Mouse (Mus musculus) heart, adult 11 months (tissue): ENCODE data around the gene Sugp2.

ENCODE experiments used
- DNase-seq: peaks from one replicate; pipeline ENCODE4 v3.0.0; 2022

Gene Sugp2

DNA sequence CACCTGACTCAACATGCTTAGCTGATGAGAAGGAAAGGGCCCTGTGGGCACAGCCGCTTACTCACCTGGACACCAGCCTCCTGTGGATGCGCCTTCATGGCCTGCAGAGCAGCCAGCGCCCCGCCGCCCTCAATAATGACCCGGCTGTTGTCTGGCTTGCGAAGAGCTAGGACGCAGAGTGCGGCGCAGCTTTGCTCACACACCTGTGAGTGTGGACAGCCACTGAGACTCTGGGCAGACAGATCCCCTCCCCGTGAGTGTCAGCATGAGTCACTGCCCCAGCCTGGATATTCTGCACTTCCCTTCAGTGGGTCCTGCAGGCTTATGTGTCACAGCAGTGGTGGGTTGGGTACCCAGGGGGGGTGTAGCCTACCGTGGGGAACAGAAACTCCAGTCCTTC is 12.0 kb upstream of the Sugp2 start:
- DNase-seq = peak; percentile 91

DNA sequence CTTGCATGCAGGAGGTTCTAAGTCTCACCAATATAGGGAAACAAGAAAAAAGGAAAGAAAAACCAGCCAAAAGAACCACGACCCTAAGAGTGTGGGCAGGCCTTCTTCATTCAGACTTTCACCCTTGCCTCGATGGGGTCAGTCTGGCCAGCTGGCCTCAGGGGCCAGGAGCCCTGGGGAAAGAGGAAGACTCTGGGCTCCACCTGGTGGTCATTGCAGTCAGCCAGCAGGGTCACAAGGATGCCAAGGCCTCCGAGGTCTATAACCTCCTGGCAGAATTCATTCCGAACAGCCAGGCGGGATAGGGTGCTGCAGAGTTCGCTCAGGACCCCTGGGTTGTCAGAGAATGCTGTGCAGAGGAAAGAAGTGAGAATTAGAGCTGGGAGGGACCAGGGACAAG is 10.7 kb upstream of the Sugp2 start:
- DNase-seq = peak; percentile 93

DNA sequence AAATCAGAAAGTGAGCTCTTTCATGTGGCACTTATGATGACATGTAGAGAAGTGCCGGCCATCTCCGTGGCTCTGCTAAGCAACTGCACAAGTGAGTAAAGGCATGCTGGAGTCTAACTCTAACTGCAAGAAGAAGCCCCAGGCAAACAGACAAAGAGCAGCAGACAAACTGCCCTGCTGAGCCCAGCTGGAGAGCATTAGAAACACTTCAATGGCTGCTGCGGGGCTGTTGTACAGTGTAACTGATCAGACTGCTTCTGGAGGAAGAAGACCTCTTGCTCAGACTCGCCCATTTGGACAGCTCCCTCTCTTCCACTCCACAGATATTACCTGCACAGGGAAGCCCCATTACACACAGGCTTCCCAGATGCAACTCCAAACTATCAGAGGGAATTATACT is 6.0 kb upstream of the Sugp2 start:
- DNase-seq = no peak

DNA sequence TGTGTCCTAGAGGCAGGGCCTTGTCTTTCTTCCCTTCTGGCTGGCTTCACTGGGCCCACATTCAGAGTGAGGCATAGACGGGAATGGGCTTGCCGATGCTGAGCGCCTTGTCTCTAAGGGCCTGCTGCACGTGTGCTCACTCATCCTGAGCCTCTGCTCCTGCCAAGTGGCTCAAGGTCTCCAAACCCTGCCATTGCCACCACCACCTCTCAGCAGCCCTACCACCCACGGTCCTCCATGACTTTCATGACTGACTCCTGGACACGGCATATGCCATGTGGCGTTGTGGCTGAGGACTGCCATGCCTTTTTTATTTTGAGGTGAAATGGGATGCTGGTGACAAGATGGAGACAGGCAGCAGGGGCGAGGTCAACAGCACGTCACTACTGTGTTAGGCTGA is 3.2 kb upstream of the Sugp2 start:
- DNase-seq = no peak

DNA sequence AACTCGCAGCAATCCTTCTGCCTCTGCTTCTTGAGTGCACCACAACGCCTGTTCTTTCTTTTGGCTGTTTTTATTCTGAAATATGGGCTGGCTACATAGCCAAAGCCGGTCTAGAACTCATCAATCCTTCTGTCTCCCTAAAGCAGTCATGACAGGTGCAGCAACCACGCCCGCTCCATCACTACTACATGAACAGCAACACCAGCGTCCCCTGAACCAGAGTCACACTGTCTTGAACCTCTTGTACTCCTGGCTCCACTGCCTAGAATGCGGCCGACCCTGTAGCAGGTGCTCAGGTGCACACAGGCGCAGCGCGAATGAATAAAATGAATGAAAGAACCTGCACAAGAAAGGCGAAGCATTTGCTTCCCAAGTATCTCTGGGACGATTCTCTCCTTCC is 420 bp upstream of the Sugp2 start:
- no peak for DNase-seq

DNA sequence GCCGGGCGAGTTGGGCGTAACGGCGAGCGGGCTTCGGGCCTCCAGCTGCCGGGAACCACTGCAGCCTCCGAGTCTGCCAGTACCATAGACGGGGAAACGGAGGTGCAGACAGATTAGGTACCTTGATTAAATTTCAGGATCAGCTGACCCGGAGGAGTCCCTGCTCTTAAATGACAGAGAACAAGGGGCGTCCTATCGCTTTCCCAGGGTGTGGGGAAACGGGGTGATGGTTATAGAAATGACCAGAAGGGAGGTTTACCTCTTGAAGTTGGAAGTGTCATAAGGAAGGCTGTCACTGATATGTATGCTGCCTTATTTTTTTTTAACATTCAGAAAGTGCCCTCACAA is 729 bp downstream of the Sugp2 start:
- no peak for DNase-seq

DNA sequence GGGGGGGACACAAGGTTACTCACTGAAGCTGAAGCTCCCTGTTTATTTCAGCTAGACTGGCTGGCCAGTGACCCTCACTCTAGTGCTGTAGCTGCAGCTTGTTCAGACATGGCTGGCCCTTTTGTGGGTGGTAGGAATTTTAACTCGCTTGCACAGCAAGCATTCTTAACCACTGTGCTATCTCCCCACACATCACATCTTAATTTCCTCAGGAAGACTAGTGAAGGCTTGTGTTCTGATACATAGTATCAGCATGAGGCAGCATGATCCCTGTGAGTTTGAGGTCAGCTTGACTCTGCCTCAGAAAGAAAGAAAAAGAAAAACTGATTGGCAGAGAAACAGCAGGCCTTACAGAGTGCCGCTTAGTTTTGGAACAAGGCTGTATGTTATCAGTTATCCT is 3.8 kb downstream of the Sugp2 start:
- no peak for DNase-seq

DNA sequence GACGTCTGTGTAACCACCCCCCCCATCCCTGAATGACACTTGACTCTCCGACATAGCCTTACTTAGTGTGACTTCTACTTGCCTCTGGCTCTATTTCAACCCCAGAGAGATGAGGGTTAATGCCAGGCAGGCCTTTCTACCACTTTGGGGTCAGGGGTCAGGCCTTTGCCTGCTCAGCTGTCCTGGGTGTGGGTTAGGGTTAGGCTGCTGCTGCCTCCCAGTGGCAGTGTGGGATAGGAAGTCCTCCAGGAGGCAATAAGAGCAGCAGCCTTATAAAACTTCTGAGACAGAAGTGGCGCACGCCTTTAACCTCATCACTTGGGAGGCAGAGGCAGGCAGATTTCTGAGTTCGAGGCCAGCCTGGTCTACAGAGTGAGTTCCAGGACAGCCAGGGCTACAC is 6.6 kb downstream of the Sugp2 start:
- DNase-seq = no peak

DNA sequence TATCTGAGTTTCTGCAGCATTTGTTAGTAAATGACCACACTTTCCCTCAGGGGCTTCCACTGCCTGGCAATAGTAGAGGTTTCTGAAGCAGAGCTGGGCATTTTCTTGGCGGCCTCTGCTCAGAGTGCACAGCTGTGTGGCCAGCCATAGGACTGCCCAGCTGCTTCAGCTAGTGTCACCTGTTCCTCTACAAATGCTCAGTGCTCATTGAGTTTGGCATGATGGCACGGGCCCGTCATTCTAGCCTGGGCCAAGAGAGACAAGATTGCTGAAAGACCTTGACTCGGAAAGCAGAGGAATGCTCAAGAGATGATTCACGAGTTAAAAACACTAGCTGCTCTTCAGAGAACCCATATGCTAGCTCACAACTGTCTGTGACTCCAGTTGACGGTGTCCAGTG is 12.6 kb downstream of the Sugp2 start:
- no peak for DNase-seq

DNA sequence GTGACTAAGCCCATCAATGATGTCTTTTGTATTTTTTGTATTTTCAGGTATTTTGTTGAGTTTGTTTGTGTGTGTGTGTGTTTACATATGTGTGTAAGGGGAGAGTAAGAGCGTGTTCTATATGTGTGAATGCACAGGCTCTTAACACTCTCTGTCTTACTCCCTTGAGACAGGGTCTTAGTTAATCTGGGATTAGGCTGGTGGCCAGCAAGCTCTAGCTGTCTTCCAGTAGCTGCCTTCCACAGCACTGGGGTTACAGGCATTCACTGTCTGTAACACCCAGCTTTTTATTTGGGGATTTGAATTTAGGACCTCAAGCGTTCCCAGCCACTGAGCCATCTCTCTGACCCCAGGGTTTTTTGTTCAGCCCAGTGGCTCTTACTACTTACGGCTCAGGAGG is 13.8 kb downstream of the Sugp2 start:
- DNase-seq = no peak

DNA sequence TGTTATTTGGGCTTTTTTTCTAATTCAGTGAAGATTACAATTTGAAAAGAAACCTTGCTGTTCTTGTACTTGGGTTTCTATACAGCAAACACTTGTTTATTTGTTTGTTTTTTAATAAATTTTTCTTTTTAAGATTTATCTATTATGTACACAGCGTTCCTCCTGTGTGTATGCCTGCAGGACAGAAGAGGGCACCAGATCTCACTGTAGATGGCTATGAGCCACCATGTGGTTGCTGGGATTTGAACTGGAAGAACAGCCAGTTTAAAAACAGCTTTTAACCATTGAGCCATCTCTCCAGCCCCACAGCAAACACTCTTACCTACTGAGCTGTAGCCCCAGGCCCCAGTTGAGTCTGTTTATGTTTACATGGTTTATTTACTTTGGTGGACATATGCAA is 20.6 kb downstream of the Sugp2 start:
- no peak for DNase-seq

DNA sequence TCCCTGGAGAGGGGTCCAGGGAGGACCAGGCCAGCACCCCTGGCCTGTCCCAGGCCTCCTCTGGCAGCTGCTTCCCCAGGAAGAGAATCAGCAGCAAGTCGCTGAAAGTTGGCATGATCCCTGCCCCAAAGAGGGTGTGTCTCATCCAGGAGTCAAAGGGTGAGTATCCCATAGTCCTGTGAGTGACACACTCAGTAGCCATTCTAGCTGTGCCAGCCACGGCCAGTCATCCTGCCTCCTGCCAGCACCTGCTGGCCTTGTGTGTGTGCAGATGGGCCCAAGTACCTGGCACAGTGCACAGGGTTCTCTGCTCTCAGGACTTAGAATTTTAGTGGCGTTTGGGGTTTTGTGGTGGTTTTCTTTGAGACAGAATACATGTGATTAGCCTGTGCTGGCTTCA is 23.4 kb downstream of the Sugp2 start:
- no peak for DNase-seq

DNA sequence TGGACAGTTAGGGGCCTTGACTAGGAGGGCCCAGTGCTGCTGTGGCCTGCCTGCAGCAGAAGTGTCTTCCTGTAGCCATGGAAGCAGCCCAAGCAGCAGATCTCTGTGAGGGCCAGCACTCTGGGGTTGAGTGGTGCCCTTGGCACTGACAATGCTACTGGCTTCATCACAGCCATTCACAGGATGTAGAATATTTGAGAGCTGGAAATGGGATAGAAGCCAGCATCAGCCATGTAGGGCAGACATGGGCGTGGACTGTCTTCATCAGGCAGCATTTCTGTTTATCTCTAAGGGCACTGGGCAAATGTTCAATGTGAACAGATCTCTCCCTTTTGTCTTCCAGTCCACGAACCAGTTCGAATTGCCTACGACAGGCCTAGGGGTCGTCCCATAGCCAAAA is 24.6 kb downstream of the Sugp2 start:
- DNase-seq = peak; percentile 91

DNA sequence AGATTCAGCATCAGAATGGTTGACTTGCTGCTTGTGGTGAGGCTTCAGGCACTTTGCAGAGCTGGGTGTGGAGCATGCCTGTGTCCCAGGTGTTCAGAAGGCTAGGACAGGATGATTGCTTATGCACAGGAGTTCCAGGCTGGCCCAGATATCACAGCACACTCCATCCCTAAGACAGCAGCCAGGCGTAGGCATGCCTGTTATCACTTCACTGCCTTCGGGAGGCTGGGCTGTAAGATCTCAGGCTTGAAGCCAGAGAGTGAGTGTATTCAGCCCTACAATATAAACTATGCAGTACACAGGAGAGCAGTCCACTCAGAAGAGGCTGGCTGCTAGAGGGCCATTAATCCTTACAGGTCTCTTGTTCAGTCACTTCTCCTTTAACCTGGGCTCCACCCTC is 25.0 kb downstream of the Sugp2 start:
- no peak for DNase-seq

DNA sequence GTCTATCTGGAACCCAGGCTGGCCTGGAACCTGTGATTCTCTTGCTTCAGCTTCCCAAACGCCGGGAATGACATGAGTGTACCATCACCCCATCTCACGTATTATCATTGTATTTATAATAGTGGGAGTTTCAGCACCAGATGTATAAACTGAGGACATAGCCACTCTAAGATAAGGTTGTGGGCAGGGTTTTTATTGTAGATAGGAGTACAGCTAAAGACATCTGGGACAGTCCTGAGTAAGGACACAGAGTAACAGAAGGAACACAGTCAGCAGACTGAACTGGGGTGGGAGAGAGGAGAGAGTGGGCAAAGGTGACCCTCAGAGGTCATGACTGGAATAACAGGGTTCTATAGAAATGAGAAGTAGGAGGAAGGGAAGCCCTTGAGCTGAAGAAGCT is 33.6 kb downstream of the Sugp2 start:
- no peak for DNase-seq

DNA sequence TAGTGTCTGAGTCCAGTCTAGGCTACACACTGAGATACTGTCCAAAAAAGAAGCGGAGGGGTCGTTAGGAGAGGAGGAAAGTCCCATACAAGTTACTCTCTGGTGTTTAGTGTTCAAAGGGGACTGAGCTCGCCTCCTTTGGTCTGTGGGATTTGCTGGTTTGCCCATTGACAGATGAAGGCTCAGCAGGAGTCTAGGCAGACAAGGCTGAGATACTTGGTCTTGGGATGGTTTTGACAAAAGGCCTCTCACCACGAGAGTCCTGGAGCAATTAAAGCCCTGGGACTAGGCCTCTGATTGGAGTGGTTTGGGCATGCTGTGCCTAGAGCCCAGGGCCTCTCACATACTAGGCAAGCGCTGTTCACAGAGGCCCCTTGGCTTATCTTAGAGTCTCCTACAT is 34.3 kb downstream of the Sugp2 start:
- DNase-seq = no peak

DNA sequence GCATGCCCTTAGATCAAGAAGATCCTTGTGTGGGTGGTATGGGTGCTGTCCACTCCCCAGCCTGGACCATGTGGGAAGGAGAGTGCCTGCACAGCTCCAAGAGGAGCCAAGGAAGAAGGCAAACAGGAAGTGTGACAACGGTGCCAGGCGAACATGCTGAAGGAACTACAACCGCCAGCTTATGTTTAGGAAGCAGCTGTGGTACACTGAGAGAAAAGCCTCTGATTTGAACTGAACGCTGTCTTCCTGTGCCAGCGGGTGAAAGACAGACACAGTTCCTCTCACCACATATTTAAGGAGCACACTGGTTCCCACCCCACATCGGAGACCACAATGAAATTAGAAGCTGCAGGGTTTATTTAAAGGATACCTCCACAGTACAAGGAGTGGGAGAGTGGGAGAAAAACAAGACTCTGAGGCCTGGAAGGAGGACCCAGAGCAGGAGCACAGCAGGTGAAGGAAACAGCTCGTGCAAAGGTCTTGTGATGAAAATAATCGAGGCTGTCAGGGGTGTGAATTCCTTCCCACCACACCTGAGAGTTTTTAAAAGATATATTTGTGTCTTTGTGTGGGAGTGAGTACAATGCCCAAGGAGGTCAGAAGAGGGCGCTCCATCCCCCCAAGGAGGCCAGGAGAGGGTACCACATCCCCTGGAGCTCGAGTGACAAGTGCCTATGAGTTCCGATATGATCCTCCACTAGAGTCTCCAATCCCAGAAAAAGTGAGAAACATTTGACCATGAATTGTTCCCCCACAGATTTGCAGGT is 35.0 kb downstream of the Sugp2 start:
- no peak for DNase-seq

DNA sequence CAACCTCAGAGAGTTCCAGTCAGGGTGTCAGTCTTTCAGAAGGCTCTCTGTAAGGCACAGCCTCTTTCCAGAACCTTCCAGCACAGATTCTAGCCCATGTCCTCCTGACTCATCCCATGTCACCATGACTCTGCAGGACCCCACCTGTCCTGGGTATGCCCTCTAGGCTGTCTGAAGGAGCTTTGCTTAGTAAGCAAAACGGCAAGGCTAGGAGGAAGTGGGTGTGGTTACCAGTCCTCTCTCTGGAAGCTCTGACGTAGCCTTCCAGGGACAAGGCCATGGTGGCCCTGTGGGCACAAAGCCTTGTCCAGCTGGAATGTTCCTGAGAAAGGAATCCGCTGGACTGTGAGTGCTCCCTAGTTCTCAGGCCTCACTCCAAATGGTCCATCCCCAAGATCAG is 38.9 kb downstream of the Sugp2 start:
- DNase-seq = peak; percentile 97

DNA sequence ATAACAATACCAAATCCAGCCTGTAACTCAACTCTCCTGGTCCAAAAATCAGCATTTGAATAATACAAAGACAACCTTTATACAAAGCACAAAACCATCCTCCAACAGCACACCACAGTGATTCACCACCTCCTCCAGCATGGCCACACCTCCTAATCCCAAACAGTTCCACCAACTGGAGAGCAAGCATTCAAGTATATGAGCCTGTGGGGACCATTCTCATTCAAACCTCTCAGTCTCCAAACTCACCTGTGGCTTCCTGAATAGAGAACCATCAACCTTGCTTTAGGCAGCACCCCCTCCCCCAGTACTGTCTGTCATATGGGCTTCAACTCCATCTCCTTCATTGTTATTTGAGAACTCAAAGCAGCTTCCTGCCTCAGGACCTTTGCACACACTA is 40.3 kb downstream of the Sugp2 start:
- no peak for DNase-seq

DNA sequence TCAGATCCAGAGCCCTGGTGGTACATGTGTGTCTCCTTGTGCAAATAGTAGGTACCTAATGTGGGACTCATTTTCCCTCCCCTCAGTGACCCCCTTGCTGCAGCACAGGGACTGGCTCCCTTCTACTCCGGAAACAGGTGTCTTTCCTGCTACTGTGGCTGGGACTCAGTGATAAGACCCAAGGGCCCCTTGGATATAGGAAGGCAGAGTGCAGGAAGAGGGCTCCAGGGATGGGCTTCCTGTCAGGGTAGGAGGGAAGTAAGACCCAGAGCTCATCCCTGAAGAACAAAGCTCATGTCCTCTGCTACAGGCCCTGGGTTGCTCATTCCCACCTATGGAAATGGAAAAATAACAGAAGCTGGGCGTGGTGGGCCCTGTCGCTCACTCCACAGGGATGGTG is 42.5 kb downstream of the Sugp2 start:
- peak; percentile 98 for DNase-seq

DNA sequence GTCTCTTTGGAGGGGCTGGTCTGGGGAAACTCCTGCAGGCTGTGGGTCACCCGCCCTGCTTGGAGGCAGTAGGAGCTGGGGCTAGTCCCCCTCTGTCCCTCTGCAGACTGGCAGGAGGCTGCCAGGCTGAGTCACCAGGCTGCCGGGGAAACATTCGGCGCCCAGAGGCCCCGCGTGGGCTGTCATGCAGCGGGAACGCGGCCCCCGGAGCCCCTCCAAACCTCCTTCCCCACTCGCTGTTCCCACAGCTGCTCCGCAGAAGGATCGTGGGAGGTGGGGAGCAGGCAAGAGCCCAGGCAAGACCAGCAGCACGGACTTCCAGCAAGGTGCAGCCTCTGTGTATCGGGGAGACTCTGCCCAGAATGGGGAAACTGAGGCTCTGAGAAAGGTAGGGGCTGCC is 44.1 kb downstream of the Sugp2 start:
- DNase-seq = peak; percentile 91

DNA sequence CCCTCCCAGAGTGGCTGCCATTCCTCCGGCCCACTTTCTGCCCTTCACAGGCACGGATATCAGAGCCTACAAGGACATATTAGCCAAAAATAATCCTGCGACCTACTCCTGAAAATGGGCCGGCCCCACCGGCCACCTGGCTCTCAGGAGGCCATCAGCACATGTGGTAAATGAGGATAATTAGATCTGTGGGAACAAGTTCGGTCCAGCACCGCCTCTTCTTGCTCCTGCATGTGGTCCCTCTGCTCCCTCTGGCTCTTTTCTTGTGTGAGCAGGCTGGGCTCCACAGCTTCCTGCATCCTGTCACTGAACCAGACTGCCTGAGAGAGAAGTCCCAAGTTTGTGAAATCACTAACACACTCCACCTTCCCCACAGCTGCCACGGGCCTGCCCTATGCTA is 45.2 kb downstream of the Sugp2 start:
- DNase-seq = peak; percentile 92

DNA sequence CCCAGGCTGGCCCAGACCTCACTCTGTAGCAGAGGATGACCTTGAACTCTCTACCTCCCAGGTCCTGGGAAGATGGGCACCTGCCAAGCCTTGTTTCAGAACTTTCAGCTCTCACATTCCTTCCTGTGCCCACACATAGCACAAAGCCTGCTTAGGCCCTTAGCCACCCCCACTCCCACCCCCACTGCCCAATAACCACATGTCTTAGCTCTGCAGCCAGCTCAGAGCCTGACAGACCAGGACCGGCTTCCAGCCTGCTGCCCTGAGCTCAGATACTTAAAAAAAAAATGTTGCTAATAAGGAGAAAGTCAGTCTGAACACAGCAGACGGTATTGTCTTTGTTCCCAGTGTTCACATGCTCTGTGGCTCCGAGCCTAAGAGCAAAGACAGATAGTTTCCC is 47.0 kb downstream of the Sugp2 start:
- DNase-seq = peak; percentile 93

DNA sequence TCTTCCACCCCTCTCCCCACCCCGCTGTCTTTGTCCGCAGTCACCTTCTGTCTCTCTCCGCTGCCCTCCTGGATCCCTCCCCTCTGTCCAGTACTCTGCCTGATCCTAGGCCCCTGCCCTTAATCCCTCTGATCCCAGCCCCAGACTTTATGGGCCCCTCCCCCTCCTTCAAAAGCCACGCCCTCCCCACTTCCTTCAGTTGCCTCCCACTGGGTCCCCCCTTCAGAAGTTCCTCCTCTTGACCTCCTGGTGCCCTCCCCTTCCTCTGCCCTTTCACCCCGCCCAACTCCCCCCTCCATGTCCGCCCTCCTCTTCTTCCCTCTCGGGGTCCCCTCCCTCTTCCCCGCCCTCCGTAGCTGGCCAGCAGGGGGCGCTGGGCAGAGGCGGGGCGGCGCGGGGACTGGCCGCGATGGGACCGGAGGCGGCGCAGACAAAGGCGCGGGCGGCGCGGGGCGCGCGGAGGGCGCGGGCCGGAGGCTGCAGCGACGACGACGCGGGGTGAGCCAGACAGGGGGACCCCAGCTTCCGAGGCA is 48.6 kb downstream of the Sugp2 start, which contains the start of gene Homer3:
Gene Homer3, plus strand, starts transcription at position 225 of the 533 bp plus-strand sequence.
- peak; percentile 100 for DNase-seq
